Mouse (Mus musculus) lung, postnatal 36 days (tissue): ENCODE results near the gene Bmp7.

Source experiments
- DNase-seq: peaks from one replicate; pipeline ENCODE4 v3.0.0; 2022; ENCODE audit warnings: mixed read lengths

Gene Bmp7

DNA sequence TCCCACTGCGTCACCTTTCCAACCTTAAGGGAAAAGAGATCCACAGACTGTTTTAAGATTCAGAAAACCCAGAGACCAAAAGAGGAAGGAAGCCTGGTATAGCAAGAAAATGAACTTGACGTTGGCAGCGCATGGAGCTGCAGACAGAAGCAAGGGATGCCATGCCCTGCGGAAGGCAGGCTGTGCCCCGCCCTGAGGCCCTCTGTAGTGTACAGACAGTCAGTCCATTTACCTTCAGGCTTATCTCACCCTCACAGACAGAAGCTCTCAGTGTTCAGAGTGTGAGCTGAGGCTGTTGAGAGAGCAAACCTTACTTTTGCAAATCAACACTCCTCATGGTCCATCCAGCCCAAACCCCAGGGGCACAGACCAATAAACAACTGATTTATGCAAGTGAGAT lies 35.1 kb downstream of the Bmp7 start:
- DNase-seq: no peak

DNA sequence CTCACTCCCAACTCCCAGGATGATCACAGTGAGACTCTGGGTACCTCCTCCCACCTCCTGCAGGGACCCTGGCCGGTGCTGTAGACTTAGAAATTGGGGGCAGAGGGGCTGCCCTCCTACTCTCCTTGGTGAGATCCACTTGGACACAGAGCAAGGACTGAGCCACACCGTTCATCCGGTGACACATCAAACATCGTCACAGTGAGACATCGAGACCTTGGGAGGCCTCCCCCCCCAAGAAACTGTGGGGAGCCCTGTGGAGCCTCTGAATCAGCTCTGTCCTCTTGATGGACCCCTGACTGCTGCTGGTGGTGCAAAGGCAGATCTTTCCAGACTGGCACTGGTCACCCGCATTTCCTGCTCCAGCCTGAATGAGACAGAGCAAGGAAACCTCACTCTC lies 35.5 kb downstream of the Bmp7 start:
- no peak for DNase-seq

DNA sequence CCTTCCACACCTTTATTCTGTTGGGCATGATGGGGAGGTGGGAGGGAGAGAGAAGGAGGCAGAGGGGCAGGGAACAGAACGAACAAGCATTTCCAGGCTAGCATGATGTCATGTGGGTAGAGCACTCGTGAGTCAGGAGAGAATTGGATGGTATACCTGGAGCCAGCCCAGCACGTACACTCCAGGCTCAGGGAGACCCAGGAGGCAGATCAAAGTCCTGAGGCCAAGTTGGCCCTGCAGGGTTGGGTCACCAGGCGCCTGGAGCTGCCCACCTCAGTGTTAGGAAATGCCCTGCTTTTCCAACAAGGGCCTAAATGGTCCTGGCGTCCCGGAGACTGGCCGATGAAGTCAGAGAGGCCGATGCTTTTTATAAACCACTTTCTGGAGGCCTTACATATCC lies 36.6 kb downstream of the Bmp7 start:
- DNase-seq: no peak

GRCm38 (mm10) chr2:172900954-172901701 lies 39.0 kb downstream of the Bmp7 start:
- DNase-seq: no peak

GRCm38 (mm10) chr2:172889756-172890443 lies 50.2 kb downstream of the Bmp7 start:
- no peak for DNase-seq

GRCm38 (mm10) chr2:172889222-172889621 lies 50.9 kb downstream of the Bmp7 start:
- no peak for DNase-seq

DNA sequence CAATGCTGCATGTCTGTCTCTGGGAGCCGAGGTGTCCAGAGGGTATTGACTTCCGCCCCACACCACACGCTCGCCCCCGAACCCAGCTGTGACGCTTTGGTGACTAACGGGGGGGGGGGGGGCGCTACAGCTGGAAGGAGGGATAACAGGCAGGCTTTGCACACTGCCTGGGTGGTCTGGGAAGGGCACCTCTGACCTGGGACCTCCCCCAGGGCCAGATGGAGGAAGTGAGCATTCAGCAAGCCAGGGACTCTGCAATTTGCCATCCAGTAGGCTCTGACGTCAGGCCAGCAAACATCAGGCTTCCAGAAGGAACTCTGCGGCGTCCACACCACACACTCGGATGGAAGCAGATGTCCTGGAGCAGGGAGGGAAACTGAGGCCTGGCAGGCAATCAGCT lies 52.0 kb downstream of the Bmp7 start:
- no peak for DNase-seq

DNA sequence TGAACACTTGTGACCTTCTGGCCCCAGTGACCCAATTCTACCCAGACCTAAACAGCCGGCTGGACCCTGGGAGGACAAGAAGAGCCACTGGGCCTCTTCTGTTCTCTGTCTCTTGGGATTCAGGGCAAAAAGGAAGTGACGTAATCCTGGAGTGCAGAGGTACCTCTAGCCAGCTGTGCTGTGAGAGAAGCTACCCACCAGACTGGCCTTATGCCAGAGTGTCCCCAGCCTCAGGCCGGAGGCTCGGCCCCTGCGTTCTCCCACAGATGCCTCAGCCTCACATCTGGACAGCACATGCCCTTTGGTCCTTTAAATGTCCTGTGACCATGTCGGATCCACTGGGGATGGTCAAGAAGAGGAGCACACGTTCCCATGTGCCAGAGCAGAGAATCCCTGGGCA lies 54.3 kb downstream of the Bmp7 start:
- no peak for DNase-seq

DNA sequence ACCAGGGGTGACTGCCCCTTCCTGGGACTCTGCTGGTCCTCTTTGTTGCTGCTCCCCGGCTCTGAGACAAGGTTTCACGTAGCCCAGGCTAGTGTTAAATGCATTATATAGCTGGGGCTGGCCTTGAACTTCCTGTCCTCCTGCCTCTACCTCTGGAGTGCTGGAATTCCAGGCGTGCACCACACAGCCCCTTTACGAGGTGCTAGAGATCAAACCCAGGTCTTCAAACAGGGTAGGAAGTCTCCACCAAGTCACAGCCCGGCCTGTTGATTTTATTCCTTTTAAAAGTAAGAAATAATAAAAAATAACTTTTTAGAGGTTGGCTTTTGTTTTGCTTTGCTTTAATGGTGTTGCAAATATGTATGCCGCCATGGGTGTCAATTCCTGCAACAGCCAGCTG lies 55.5 kb downstream of the Bmp7 start:
- DNase-seq: no peak

- no peak for DNase-seq
These were observed 64.9 kb downstream of the Bmp7 start for GRCm38 (mm10) chr2:172875201-172875600.

- no peak for DNase-seq
These were observed 73.8 kb downstream of the Bmp7 start for GRCm38 (mm10) chr2:172866356-172866755.

DNA sequence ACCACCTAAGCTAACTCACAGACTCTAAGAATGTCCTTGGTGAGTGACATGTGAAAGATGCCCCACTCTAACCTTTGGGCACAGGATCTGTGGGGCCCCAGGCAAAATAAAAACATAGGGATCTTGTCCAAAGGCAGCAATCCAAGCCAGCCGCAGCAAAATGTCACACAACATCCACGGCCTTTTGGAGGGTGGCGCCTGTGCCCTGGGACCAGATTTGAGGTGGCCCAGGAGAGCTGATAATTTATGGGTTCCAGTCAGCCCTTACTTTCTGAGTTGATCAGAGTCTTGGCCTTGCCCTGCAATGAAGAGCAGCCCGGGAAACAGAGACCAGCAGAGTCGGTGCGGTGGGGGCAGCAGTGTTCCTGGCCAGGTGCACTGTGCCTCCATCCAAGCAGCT lies 75.0 kb downstream of the Bmp7 start:
- no peak for DNase-seq

GRCm38 (mm10) chr2:172864566-172864965 lies 75.6 kb downstream of the Bmp7 start:
- DNase-seq: peak; percentile 10

- DNase-seq: no peak
These were observed 76.7 kb downstream of the Bmp7 start for GRCm38 (mm10) chr2:172863469-172863856.

GRCm38 (mm10) chr2:172862850-172863468 lies 77.2 kb downstream of the Bmp7 start:
- DNase-seq: peak; percentile 76

- peak; percentile 12 for DNase-seq
These were observed 77.7 kb downstream of the Bmp7 start for GRCm38 (mm10) chr2:172862424-172862823.

DNA sequence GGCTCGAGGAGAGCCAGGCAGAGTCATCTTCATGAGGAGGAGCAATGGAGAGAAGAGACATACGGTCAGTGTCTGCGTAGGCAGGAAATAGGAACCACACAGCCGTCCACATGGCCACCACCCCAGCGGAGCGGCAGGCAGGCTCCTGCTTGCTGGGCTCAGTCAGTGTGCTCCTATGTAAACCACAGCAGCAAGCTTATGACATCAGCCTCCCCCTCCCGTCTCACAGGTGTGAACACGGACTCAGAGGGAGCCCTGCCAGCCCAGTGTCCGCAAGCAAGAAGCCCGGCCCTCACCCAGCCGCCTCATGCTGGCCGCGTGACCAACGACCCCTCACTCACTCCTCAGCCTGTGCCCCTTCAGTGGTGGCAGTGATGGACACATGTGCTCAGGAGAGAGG lies 78.5 kb downstream of the Bmp7 start:
- DNase-seq: no peak

DNA sequence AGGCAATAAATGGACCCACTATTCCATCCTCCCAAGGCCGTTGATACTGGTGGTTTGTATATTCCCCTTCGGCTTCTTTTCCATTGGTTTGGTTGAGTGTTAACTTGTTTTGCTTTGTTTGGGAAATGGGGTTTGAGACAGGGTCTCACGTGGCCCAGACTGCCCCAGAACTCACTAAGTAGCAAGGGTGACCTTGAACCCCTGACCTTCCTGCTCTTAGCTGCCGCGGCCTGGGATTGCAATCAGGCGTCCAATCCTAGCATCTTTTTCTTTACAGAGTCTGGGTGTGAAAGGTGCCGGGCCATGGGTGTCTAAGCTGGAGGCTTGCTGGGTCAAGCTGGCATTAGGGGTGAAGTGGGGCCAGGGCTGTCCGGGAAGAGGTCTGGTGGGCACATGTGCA lies 79.5 kb downstream of the Bmp7 start:
- no peak for DNase-seq

GRCm38 (mm10) chr2:172860104-172860503 lies 80.0 kb downstream of the Bmp7 start:
- DNase-seq: no peak

DNA sequence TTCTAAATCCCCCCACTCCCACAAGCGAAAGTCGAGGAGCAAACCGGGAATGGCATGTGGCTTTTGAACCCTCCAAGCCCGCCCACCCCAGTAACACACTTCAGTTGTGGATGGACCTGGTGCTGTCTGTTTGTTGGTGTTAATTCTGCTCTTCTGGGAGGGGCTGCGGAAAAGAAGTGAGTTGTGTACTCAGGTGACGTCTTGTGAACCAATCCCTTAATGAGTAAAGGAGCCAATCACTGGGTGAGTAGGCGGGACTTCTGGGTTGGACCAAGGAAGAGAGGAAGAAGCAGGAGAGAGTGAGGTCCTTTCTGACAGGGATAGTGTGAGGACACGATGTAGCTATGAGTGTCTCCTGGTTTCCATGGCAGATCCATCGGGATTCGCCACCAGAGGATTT lies 83.1 kb downstream of the Bmp7 start:
- no peak for DNase-seq

- DNase-seq: no peak
These were observed 83.6 kb downstream of the Bmp7 start for GRCm38 (mm10) chr2:172856549-172856948.

DNA sequence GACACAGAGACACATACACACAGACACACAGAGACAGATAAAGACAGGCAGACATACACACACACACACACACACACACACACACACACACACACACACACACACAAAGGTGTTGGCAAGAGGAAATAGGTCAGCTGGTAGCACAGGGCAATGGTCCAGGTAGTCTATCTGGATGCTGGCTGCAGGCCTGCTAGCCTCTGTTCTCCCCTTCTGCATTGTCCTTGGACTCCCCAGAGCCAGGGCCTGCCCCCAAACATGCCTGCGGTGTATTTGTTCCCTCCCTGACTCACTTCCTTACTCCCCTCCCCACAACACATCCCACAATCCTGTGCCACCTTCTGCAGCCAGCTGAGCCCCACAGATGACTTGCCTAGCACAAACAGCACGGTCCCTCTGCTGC lies 86.0 kb downstream of the Bmp7 start:
- no peak for DNase-seq

DNA sequence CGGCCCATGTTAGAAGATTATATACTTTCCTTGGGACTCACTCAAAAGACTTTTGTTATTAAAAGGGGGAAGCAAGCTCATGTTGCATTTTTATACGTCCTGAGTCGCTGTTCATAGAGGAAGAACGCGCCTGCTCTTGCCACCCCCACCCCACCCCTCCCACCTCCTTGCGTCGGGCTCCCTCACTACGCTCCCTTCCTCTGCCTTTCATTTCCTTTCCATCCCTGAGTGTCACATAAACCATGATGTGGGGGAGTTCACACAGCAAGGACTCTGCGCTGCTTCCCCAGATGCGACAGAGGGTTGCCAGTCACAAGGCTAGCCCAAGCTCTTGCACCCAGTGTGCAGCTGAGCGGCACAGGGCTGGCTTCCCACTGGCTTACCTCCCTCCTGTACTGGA lies 88.3 kb downstream of the Bmp7 start:
- DNase-seq: no peak

DNA sequence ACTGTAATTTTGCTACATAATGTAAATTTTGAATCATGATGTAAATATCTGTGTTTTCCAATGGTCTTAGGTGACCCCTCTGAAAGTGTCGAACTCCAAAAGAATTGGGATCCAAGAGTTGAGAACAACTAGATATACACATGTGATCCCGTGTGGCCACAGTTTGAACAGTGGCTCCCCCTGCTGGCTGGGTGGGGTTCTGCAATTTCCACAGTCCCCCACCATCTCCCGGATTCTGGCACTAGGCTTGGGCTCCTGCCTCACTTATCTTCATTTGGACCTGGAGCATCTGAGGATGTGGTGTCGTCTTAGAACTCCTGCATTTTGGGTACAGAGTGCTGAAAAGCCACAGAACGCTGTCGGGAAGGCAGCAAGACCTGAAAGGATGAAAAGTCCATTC lies 91.9 kb downstream of the Bmp7 start:
- DNase-seq: peak; percentile 25

GRCm38 (mm10) chr2:172846311-172846575 lies 93.9 kb downstream of the Bmp7 start:
- no peak for DNase-seq
